Mouse (Mus musculus) adrenal gland (tissue): ENCODE results near the gene Plcl1.

ENCODE experiments used
- intact Hi-C: fragments of 180-260 bp; cut with DNase I; formaldehyde crosslinking; loops from one replicate; pipeline ENCODE4 v1.15.1; 2025

Gene Plcl1

GRCm38 (mm10) chr1:55605956-55606355 is 200.2 kb downstream of the Plcl1 start:
- intact Hi-C loops = no loop called here

GRCm38 (mm10) chr1:55606405-55606804 is 200.7 kb downstream of the Plcl1 start:
- intact Hi-C loops = no loop called here

DNA sequence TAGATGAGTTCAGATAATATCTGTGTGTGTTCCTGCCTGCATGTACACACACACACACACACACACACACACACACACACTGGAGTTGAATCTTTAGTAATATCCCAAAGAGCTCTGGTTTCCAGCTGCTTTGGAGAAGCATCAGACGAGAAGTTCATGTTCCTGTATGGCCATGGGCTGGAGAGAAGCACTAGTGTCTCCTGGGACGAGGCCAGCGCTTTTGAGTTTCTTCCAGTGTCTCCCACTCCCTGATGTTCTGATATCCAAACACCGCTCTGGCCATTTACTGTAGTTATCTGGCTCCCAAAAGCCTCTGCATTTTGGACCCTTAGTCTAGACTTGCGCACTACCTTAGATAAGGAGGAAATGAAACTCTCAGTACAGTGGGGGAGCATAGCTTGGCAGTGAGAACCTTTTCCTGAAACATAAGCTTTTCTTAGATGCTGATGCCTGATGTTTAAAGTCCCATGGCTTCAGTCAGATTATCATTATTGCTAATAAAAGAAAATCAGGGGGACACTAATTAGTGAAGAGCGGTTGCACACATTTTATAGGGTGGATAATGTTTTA is 207.1 kb downstream of the Plcl1 start:
- intact Hi-C loops = no loop called here

GRCm38 (mm10) chr1:55617857-55618256 is 212.1 kb downstream of the Plcl1 start:
- intact Hi-C loops = no loop called here

GRCm38 (mm10) chr1:55618617-55619286 is 213.0 kb downstream of the Plcl1 start:
- intact Hi-C loops = no loop called here

DNA sequence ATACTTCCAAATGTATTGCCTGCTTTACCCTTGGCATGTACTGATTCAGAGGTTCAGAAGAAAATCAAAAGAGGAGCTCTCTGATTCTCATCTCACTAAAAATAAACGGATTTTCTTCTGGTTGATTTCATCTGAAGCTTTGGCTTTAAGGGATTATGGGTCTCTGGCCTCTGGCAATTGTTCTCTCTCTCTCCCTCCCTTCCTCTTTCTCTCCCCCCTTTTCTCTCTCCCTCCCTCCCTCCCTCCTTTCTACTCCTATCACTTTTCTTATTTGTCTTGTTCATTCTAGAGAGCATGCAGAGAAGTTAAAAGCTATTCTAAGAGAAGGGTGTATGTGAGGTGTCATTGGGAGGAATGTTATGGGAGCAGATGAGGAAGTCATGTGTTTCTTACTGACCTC is 225.8 kb downstream of the Plcl1 start:
- intact Hi-C loops = no loop called here

- intact Hi-C loops = no loop called here
Measured at GRCm38 (mm10) chr1:55632024-55632423, 226.3 kb downstream of the Plcl1 start.

GRCm38 (mm10) chr1:55633326-55633725 is 227.6 kb downstream of the Plcl1 start:
- intact Hi-C loops = no loop called here

- intact Hi-C loops = no loop called here
Measured at GRCm38 (mm10) chr1:55659518-55660210, 253.9 kb downstream of the Plcl1 start.

GRCm38 (mm10) chr1:55661381-55661780 is 255.7 kb downstream of the Plcl1 start:
- intact Hi-C loops = no loop called here

DNA sequence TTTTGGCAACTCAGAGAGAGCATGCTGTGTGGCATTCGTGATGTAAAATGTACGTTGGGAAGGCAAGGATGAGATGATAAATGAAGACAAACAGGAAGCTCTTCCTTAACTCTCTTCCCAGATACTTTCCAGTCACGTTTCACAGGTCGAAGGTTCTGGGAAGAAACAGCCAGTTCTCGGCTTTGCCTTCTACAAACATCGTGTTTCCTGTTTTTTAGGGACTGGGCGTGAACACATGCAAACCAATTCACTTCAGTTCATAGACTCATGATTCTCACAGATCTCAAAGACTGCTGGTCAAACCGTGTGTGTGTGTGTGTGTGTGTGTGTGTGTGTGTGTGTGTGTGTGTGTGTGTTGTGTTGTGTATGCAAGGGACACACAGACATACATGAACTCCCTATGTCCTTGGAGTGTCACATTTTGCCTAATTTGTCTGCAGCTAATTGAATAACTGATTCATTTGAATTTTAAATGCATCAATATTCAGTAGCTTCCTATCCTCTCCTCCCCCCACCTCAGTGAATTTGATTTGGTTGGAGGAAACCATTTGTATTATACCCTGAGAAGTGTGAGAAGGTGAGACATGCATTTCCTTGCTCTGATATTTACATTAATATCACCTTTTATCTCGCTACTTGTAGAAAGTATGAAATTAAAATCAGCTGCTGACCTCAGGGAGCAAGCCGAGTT is 259.6 kb downstream of the Plcl1 start:
- intact Hi-C loops = no loop called here

GRCm38 (mm10) chr1:55665828-55666673 is 260.3 kb downstream of the Plcl1 start:
- intact Hi-C loops = no loop called here

DNA sequence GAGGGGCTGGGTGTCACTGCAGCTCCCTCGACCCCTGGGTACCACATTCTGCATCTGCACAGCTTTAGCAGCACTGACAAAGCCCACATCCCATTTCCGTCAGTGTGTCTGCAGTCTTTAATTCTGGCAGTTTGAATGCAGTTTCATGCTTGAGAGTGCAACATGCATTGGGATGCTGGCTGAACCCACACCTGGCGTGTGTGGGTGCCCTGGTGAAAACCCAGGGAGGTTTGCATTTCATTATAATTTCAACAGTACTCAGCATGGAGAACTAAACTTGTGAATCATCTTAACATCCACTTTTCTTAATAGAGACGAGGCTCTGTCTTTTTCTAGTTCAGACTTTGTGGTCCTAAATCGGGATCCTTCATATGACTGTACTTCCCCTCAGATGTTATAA is 261.1 kb downstream of the Plcl1 start:
- intact Hi-C loops = no loop called here

DNA sequence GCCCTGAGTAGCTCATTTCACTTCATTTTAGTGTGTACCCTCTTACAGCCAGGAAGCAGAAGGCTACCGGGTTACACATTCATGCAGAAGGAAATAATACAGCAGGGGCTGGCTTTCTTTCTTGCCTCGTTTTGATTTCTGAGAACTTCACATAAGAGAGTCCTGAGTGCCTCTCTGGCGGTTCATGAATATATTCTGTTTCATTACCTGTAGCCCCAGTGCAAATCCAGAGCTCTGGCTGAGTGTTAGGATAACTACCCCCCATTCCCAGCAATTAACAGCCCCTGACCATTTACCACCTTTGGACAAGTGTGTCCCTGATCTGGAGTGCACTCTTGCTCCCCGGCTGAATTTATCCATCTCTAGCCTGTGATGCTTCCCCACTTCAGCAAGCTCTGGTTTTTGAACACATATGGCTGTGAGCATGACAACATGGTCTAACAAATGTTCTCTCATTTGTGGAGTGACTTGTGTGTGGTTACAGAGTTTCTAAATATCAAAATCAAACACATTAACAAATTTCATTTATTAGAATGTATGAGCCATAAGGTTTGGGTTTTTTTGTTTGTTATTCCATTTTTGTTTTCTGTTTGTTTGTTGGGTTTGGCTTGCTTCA is 263.0 kb downstream of the Plcl1 start:
- intact Hi-C loops = no loop called here

DNA sequence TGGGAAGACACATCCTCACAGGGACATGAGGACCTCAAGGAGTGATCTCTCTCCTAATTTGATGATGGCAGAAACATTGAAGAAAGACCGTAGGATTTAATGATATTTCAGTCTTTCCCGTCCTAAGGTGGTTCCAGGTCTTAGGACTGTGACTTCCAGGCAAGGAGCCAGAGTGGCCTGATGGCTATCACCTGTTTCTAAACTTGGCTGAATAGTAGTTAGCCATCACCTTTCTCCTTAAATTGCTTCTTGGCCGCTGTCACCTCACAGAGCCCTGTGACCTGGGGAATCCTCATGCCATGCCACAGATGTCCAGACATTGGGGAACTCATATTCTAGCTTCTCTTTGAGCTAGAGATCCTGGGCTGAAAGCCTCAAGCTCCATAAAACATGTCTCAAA is 277.0 kb downstream of the Plcl1 start:
- intact Hi-C loops = no loop called here

DNA sequence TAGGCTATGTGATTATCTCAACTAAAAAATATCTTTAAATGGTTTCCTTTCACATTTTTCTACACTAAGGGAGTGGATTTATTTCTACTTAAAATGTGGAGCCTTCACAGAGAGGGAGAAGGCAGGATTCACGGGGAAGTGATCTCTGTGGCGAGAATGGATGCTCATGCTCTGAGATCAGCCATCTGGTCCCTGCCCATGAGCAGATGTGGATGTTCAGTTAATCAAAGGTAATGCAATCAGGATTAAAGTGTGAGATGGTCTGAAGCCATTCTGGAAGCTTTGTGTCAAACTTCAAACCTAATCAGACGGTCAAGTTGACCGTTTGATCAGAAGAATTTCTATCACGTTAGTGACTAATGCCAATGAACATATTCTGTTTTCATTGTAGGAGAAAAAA is 280.5 kb downstream of the Plcl1 start:
- intact Hi-C loops = no loop called here

DNA sequence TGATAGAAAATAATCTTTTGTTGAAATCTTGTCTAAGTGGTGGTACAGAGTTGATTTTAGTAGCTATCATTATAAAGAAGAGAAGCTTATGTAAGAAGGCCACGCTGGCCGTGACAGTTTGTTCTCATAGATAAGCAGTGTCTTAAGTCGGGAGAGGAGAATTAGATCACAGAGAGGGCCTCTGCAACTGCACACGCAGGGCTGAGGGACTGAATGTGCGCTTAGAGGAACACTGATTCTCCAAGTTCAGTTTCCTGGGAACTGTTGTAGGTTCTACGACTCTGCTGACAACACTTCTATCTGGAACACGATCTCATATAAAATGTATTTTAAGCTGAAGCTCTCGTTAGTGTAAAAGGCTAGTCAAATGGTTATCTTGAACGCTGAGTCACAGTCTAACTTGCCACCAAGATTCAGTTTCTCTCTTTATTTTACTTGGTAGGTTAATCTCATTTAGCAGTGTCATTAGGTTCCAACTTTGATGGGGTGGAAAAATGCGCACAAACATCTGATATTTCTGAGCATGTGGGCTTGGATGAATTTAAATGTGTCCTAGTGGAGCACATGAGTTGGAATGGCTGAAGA is 288.0 kb downstream of the Plcl1 start:
- intact Hi-C loops = no loop called here

DNA sequence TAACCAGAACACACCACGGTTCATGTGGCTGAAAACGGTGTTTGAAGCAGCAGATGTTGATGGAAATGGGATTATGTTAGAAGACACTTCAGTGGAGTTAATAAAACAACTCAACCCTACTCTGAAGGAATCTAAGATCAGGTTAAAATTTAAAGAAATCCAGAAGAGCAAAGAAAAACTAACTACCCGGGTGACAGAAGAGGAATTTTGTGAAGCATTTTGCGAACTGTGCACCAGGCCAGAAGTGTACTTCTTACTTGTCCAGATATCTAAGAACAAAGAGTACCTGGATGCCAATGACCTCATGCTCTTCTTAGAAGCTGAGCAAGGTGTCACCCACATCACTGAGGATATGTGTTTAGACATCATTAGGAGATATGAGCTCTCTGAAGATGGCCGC is 290.5 kb downstream of the Plcl1 start:
- intact Hi-C loops = no loop called here

GRCm38 (mm10) chr1:55699393-55699970 is 293.8 kb downstream of the Plcl1 start:
- intact Hi-C loops = no loop called here

DNA sequence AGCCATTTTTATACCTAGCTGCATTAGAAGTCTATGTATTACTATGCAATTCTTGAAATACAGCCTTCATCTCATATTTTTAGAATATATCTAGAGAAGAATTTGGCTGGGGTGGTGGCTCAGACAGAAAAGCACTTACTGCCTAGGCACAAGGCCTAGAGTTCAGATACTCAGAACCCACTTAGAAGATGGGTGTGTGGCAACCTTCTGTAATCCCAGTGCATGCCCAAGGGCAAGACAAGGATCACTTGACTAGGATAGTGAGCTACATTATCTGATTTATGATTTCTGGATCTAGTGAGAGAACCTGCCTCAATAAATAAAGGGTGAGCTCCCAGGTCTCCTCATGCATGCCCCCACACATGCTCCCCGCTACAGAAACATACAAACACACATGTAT is 294.3 kb downstream of the Plcl1 start:
- intact Hi-C loops = no loop called here
